Mouse (Mus musculus) small intestine, adult 2 months (tissue): Measurements from ENCODE around the gene Tlr2. TPM values are rescaled to one million over a fixed set of nuclear protein-coding genes. Genes with fewer than 3 reads are reported as not detected.
A peak's percentile ranks its signal among the peaks of the same experiment; 100 is the strongest.
"Not testable (repeated sequence)": the region's sequence is repeated elsewhere in the genome, so short reads cannot be mapped to it uniquely, and the experiment has no call there.

Experiments used
- H3K27ac ChIP-seq: fragments of 200-500 bp; 2 replicates; pipeline ENCODE4 v1.5.1; 2012; ENCODE audit warnings: low read depth, low read length, control low read depth, inconsistent platforms; ENCODE audit not compliant: insufficient read depth
- H3K27me3 ChIP-seq: fragments of 200-500 bp; 2 replicates; pipeline ENCODE4 v1.6.1; 2012; ENCODE audit warnings: mild to moderate bottlenecking, moderate library complexity, low read length, inconsistent platforms; ENCODE audit not compliant: control insufficient read depth, insufficient read depth
- H3K36me3 ChIP-seq: fragments of 200-500 bp; 2 replicates; pipeline ENCODE4 v1.6.1; 2012; ENCODE audit warnings: mild to moderate bottlenecking, low read length, control low read depth, inconsistent platforms; ENCODE audit not compliant: control insufficient read depth, insufficient read depth
- H3K4me1 ChIP-seq: fragments of 200-500 bp; 2 replicates; pipeline ENCODE4 v1.6.1; 2012; ENCODE audit warnings: low read length, inconsistent platforms, mixed read lengths; ENCODE audit not compliant: control insufficient read depth, insufficient read depth, insufficient read length
- H3K4me3 ChIP-seq: fragments of 200-500 bp; 2 replicates; pipeline ENCODE4 v1.5.1; 2012; ENCODE audit warnings: low read depth, mild to moderate bottlenecking, control low read depth, inconsistent platforms, low read length, moderate library complexity
- CTCF ChIP-seq: fragments of 200-500 bp; IDR thresholded peaks from 2 replicates; pipeline ENCODE4 v1.5.1; 2012; ENCODE audit warnings: low read depth, mild to moderate bottlenecking, control low read depth, inconsistent platforms, low read length, moderate library complexity, mixed read lengths; ENCODE audit not compliant: insufficient replicate concordance, insufficient read length; ENCODE audit errors: extremely low read depth
- POLR2A ChIP-seq: fragments of 200-500 bp; IDR thresholded peaks from 2 replicates; pipeline ENCODE4 v1.6.1; 2012; ENCODE audit warnings: low read depth, mild to moderate bottlenecking, control low read depth, inconsistent platforms, low read length, moderate library complexity
- WGBS: fragments of 180-500 bp; shearing (Covaris S2); methylation state at CpG from one replicate; pipeline ENCODE4 v1.1.7; 2018; 5-methylcytosine and 5-hydroxymethylcytosine counted together
- polyA plus RNA-seq: library from polyadenylated mRNA; depleted of rRNA; stranded (reverse); fragments of >200 nt; gene quantifications from 2 replicates; pipeline ENCODE4 v1.2.3, GENCODE M21; 2012

The Tlr2 gene
- polyA plus RNA-seq, 1 experiment = 0.84 TPM

DNA sequence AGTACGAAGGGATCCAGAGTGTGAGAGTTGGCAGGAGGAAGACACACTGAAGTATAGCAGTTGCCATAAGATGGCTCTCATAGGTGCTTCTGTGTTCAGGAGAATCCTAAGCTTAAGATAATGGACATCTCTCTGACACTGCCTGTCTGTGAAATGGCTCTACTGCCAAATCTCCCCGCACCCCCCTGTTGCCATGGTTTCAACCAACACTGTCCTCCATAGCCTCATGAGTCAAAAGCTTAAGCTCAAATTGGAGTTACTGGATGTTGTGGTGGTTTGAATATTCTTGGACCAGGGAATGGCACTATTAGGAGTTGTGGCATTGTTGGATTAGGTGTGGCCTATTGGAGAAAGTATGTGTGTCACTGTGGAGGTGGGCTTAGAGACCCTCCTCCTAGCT lies 28.2 kb upstream of the Tlr2 start:
- Histone ChIP-seq H3K4me3 (no peak overlapping the region), H3K27ac (no peak overlapping the region), H3K27me3 (no peaks in the 10 kb centered on the region), H3K36me3 (no peaks in the 10 kb centered on the region), H3K4me1 (peaks cover 2% of the 10 kb centered on the region; the same call in 1 of the 2 replicates)
- TF ChIP-seq CTCF (no peak), POLR2A (no peak)
- 95% methylated on average over 2 of the region's 2 CpGs for WGBS

DNA sequence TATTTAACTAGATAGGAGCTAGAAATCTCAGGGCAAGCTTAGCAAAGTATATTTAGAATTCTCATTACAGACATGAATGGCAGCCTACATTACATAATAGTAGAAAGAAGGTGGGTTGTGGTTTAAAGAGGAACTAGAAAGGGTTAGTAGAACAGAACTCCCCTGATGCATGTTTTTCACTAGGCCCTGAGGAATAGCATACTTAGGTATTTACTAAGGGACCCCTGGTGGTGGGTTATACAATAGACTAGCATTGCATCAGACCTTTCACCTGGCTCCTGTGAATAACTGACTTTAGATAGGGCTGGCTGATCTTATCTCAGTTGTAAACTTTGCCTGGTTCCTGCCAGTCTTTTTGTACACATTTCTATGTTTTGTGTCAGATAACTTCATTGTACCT lies 25.5 kb upstream of the Tlr2 start:
- H3K4me3 ChIP-seq, H3K27me3 ChIP-seq, H3K27ac ChIP-seq, H3K4me1 ChIP-seq, H3K36me3 ChIP-seq: not testable (repeated sequence)

DNA sequence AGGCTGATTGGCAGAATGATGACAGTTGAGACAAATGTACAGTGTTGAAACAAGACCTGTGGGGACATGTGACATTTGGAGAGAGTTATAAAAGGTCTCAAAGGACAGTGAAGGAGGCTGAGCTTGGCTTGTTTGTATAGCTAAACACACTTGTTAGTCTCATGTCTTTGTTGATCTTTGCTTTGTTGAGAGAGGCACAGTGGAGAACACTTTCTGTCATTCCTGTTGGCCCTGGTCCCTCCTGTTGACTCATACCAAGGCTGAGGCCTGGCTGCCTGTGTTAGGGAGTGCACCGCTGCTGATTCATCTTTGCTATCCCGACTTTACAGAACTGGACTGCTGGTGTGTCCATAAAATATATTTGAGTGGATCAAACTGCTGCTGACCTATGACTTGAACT lies 23.6 kb upstream of the Tlr2 start:
- TF ChIP-seq POLR2A (no peak), CTCF (no peak)
- no peaks in the 10 kb centered on the region for H3K27me3 ChIP-seq
- WGBS = 54% methylated on average over 2 of the region's 2 CpGs
- no peak overlapping the region for H3K27ac ChIP-seq
- no peaks in the 10 kb centered on the region for H3K36me3 ChIP-seq
- no peak overlapping the region for H3K4me3 ChIP-seq
- peaks cover 8% of the 10 kb centered on the region for H3K4me1 ChIP-seq

DNA sequence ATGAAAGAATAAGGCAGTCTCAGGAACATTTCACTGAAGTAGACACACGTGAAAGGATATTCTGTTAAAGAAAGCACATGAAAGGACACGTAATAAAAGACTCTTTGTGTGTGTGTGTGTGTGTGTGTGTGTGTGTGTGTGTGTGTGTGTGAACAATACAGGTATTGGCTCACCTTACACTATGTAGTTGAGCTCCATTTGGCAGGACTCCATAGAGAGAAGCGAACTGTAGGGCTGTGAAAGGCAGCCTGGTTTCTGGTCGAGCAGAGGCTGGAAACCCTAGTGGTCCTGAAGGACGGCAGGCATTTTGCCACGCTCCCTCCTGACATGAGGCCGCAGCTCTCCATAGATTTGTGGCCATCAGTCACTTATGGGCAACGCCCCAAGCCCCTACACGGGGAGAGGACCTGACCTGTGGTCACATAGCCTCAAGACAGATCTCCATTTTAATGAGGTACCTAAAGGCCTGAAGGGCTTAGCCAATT lies 22.5 kb upstream of the Tlr2 start:
- no peak overlapping the region for H3K4me3 ChIP-seq
- no peak overlapping the region for H3K27ac ChIP-seq
- no peak for TF ChIP-seq CTCF
- no peak for TF ChIP-seq POLR2A
- H3K4me1 ChIP-seq = peaks cover 8% of the 10 kb centered on the region
- H3K36me3 ChIP-seq = no peaks in the 10 kb centered on the region
- WGBS = 88% methylated on average over 9 of the region's 9 CpGs
- H3K27me3 ChIP-seq = no peaks in the 10 kb centered on the region

DNA sequence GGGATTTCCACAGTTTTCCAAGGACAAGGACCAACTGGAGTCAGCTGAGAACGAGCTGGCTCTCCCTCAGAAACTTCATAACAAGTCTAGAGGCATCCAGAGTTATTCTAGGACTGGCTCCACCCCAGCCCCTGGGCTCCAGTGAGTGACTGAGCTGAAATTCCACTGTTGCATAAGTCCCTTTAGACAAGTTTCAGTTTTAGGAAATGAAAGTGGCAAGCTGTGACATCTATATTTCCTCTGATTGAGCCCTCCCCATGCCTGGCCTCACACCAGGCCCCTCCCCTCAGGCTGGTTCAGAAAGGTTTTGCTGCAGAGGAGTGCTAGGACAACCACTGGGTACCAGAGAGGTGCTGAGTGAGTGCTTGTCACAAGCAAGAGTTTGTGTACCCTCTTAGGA lies 21.4 kb upstream of the Tlr2 start:
- Histone ChIP-seq H3K4me3 (no peak overlapping the region), H3K27ac (peak overlapping the region; percentile 77), H3K27me3 (peaks cover 3% of the 10 kb centered on the region; the same call in 1 of the 2 replicates), H3K36me3 (no peaks in the 10 kb centered on the region), H3K4me1 (peaks cover 8% of the 10 kb centered on the region)
- WGBS = 11% methylated on average over 1 of the region's 1 CpGs
- TF ChIP-seq CTCF = no peak
- TF ChIP-seq POLR2A = no peak

DNA sequence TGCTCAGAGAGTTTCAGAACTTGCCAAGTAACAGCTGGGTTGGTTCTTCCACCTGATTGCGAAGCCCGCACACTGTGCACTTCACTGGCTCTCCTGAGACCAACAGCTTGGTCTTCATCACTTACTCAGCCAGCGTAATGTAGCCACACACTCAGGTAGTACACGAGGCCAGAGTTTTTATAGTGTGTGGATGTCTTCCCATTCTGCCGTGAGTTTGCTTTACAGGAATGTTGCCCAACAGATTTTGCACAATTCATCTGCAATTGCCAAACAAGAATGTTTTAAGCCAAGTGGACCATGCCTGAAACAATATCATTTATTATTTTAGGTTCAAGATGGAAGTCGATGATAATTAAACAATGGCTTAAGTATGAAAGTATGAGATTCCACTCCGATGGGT lies 18.0 kb upstream of the Tlr2 start:
- WGBS = 90% methylated on average over 7 of the region's 7 CpGs
- TF ChIP-seq POLR2A (no peak), CTCF (no peak)
- H3K4me3 ChIP-seq = no peak overlapping the region
- no peaks in the 10 kb centered on the region for H3K36me3 ChIP-seq
- H3K27me3 ChIP-seq = peaks cover 8% of the 10 kb centered on the region; the same call in 1 of the 2 replicates
- H3K27ac ChIP-seq = no peak overlapping the region
- peaks cover 6% of the 10 kb centered on the region; the same call in 1 of the 2 replicates for H3K4me1 ChIP-seq

DNA sequence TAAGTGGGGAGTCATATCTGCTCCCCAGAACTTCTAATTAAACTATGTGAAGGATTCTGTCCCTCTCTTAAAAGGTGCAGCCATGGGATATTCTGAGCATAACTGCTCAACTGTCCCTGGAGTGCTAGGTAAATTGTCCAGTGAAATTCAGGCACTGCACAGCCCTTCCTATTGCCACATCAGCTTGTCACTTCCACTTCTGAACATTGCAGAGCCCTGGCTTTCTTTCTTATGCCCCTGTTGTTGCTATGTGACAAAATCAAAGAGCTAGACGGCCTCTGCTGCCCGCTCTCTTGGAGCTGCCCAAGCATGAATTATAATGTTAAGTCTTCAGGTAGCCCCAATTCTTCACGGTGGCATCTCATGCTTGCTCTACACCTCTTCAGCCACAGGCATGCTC lies 17.5 kb upstream of the Tlr2 start:
- H3K27ac ChIP-seq = no peak overlapping the region
- H3K36me3 ChIP-seq = no peaks in the 10 kb centered on the region
- 83% methylated on average over 3 of the region's 3 CpGs for WGBS
- peaks cover 6% of the 10 kb centered on the region; the same call in 1 of the 2 replicates for H3K4me1 ChIP-seq
- TF ChIP-seq CTCF (no peak), POLR2A (no peak)
- peaks cover 8% of the 10 kb centered on the region; the same call in 1 of the 2 replicates for H3K27me3 ChIP-seq
- H3K4me3 ChIP-seq = no peak overlapping the region

DNA sequence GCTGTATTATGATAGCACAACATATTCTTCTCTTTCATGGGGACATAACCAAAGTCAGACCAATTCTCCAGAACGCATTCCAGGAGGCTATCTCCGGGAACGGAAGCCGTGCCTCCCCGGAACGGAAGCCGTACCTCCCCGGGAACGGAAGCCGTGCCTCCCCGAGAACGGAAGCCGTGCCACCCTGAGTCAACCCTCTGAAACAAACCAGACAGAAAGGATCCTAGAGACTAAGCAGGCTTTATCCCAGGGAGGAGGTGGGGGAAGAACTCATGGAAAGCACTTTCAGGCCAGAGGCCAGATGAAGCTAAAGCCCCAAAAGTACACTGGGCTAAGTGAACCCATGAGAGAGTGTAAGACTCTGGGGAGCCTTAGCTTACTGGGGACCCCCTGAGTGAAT lies 16.1 kb upstream of the Tlr2 start:
- H3K27me3 ChIP-seq = peaks cover 10% of the 10 kb centered on the region; the same call in 1 of the 2 replicates
- H3K36me3 ChIP-seq = no peaks in the 10 kb centered on the region
- TF ChIP-seq POLR2A (no peak), CTCF (no peak)
- no peak overlapping the region for H3K4me3 ChIP-seq
- H3K27ac ChIP-seq = no peak overlapping the region
- WGBS = 97% methylated on average over 13 of the region's 13 CpGs
- H3K4me1 ChIP-seq = peaks cover 2% of the 10 kb centered on the region; the same call in 1 of the 2 replicates
